ENCODE assay signal across 8 mouse cellular contexts in genomic region chr8:126667721-126668656, GRCm38 (mm10).
DNase-seq lines count a peak whose midpoint lies in the region; ATAC-seq and TF ChIP-seq lines count a peak whose summit lies in the region.

No protein-coding gene starts in this region.

- 0 out of 2 replicates have a peak overlapping the region, but pooled peaks have one; percentile 31 for H3K9ac ChIP-seq in forebrain, embryonic 15.5 days (replicated peaks)
- H3K9ac ChIP-seq in liver, postnatal 0 days (replicated peaks): 0 out of 2 replicates have a peak overlapping the region, but pooled peaks have one; percentile 23

- H3K27me3 ChIP-seq in forebrain, embryonic 15.5 days: no peaks in the 10 kb centered on the region
- H3K27me3 ChIP-seq in liver, postnatal 0 days (ENCODE audit: insufficient read depth, low read length): no peaks in the 10 kb centered on the region

- 24% methylated on average over 16 of the region's 16 CpGs for WGBS in forebrain, embryonic 15.5 days
- 71% methylated on average over 16 of the region's 16 CpGs for WGBS in liver, postnatal 0 days (ENCODE audit: insufficient replicate concordance)

- TF ChIP-seq EP300 in liver, postnatal 0 days (IDR thresholded peaks at IDR 0.05; ENCODE audit: low read depth): no peak

- H3K36me3 ChIP-seq in forebrain, embryonic 15.5 days: no peaks in the 10 kb centered on the region
- H3K36me3 ChIP-seq in liver, postnatal 0 days (replicated peaks; ENCODE audit: insufficient read depth, low read length): no peaks in the 10 kb centered on the region

- peaks cover 67% of the 10 kb centered on the region for H3K4me1 ChIP-seq in forebrain, embryonic 15.5 days
- H3K4me1 ChIP-seq in liver, postnatal 0 days (ENCODE audit: insufficient read depth): peaks cover 46% of the 10 kb centered on the region

- ATAC-seq in forebrain, embryonic 15.5 days (replicated peaks): peak; percentile 51
- no peak for ATAC-seq in liver, postnatal 0 days
- no peak for ATAC-seq in monocyte, adult 5-6 weeks (replicated peaks; ENCODE audit: insufficient number of reproducible peaks, low FRiP score, low TSS enrichment, poor library complexity, severe bottlenecking)

- no peaks in the 10 kb centered on the region for H3K9me3 ChIP-seq in forebrain, embryonic 15.5 days
- no peaks in the 10 kb centered on the region for H3K9me3 ChIP-seq in liver, postnatal 0 days (ENCODE audit: low read length)

- H3K4me2 ChIP-seq in forebrain, embryonic 15.5 days (replicated peaks): no peak overlapping the region
- no peak overlapping the region for H3K4me2 ChIP-seq in liver, postnatal 0 days (ENCODE audit: low read depth, low read length)

- intact Hi-C loops in heart, postnatal 10 days (cut with DNase I): loop anchor here (1.0 to 5.0 kb wide), 5 partner anchors 68 to 253 kb away; no protein-coding TSS in a partner anchor

- H3K27ac ChIP-seq in forebrain, embryonic 15.5 days (replicated peaks): peak overlapping the region; percentile 98
- peak overlapping the region; percentile 94 for H3K27ac ChIP-seq in liver, postnatal 0 days (ENCODE audit: low read depth)

- DNase-seq in thymus, postnatal 36 days: peak; percentile 7 to 21
- no peak for DNase-seq in thymus, postnatal 14 days
- peak; percentile 94 to 95 for DNase-seq in heart, postnatal 10 days
- DNase-seq in kidney, postnatal 36 days: peak; percentile 84 to 95
- DNase-seq in liver, postnatal 0 days: no peak
- peak; percentile 79 for DNase-seq in ovary, postnatal 36 days (ENCODE audit: low spot score)

- no peak overlapping the region for H3K4me3 ChIP-seq in forebrain, embryonic 15.5 days
- H3K4me3 ChIP-seq in liver, postnatal 0 days (ENCODE audit: low read depth, low read length): no peak overlapping the region

- no peak for TF ChIP-seq CTCF in liver, postnatal 0 days (IDR thresholded peaks at IDR 0.05; ENCODE audit: low read depth)

Comparison
In these comparisons a context has a peak if more than half of its experiments do, and no peak if none do; other contexts are left out.
1. DNase-seq: peak in thymus, postnatal 36 days (2 of 2), heart, postnatal 10 days (2 of 2), kidney, postnatal 36 days (2 of 2) and ovary, postnatal 36 days (single experiment); none in thymus, postnatal 14 days (single experiment) and liver, postnatal 0 days (single experiment).